Mouse (Mus musculus) CD8-positive naive resting alpha-beta T cell, adult 57 days (primary cell): Measurements from ENCODE around the gene Rpl36a. TPM values are rescaled to one million over a fixed set of nuclear protein-coding genes. Genes with fewer than 3 reads are reported as not detected.

Experiments used
- total RNA-seq: library from RNA; stranded (reverse); gene quantifications from one replicate; pipeline ENCODE4 v1.2.4, GENCODE M21; 2023

The Rpl36a gene
- 732 TPM for total RNA-seq

DNA sequence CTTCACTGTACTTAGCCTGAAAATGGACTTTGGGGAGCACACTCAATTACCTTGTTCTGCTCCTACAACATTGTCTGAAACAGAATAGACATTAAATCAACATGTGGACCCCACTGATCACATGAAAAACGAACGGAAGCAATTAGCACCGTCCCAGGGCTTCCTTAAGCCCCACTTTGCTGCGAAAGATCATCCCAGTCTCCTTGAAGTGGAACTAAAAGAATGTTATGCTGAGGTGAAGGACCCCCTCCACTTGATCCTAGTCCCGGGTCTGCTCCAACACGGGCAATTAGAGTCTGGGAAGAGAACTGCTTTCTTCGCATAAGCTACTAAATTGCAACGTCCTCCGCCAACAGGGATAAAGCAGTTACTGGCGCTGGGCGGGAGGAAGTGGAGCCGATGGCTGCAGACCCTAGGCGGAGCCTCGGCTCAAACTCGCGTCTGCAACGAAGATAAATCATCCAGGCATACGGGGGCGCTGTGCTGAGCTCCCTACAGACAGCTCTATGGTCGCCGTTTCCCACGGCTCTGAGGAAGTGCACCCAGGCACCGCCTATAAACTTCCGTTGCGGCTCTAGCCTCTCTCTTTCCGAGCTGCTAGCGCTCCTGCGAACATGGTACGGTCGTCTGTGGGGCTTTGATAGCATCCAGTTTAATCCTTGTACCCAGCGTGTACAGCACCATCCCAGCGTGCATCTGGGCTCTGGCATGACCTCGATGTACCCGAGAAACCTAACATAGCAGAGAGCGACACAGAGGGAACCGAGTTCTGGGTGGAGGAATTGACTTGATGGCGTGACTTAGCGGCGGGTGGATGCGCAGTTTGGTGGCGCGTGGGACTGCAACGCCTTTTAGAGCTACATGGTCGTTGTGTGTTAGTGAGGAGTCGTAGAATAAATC, at the start of gene Rpl36a:
TSS of gene Rpl36a (plus strand) at position 552 of the 900 bp plus-strand sequence.

DNA sequence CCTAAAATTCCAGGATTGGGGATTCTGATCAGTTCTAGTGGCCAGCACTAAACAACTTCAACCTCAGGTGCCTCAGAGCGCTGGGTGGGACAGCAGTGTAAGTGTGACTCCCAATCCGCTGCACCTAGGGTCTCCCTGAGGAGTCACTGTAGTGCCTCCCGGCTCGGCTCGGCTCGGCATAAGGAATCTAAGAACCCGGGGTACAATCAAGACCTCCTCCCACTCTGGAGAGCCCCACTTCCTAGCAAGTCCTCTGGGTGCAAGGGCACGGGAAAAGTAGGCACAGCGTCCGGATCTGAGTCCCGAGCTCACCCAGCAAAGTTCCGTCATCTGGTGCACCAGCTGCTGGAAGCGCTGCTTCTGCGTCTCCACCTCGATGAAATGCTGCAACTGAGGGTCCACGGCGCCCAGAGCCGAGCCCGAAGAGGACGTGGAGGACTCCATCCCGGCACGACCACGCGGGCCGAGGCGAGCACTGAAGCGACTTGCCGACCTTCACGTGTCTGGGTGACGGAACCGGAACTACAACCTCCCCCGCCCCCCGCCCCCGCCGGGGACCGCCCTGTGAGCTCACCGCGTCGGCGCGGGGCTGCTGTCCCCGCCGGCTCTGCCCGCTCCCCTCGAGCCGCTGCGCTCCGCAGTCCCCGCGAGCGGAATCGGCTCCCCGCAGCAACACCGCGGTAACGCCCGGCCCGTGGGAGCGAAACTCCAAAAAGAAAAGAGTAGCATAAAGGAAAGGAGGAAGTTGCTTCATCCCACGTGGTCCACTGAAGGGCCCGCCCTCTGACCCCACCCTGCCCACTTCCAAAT, 44.1 kb upstream of the Rpl36a start, which contains the start of gene Timm8a1:
TSS of gene Timm8a1 (minus strand) at position 721 of the 810 bp plus-strand sequence.

DNA sequence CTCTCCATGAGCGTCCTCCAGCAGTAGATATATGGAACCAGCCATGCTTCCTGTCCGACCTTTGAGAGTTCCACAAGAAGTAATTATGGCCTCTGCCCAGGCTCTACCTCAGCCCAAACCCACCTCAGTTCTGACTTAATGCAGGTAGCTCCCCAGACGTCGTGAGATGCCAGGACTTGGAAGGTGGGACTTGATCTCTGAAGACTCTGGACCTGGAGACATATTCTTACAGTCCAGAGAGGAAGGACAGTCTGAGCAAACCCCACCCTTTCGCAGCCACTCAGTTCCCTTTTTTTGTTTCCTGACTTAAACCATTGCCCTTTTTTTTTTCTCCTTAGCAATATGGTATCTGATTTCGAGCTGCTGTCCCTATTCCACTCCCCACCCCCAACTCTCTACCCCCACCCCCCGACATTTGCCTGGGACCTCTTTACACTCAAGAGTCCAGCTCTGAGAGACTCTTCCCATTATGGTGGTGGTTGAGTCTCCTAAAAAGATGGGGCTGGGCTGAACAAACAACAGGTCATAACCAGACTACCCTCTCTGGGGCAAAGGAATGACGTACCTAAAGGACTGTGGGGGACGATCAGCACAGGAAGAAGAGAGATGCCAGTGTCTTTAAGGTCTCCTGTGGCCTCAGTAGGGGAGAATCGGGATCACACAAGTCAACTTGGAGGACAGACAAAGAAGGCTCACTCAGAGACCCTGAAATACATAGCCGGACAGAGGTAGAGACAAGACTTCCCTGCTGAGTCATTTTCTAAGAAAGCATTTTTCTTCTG, 2.4 kb upstream of the Rpl36a start, which contains the start of gene Btk:
TSS of gene Btk (minus strand) at position 683 of the 782 bp plus-strand sequence.

DNA sequence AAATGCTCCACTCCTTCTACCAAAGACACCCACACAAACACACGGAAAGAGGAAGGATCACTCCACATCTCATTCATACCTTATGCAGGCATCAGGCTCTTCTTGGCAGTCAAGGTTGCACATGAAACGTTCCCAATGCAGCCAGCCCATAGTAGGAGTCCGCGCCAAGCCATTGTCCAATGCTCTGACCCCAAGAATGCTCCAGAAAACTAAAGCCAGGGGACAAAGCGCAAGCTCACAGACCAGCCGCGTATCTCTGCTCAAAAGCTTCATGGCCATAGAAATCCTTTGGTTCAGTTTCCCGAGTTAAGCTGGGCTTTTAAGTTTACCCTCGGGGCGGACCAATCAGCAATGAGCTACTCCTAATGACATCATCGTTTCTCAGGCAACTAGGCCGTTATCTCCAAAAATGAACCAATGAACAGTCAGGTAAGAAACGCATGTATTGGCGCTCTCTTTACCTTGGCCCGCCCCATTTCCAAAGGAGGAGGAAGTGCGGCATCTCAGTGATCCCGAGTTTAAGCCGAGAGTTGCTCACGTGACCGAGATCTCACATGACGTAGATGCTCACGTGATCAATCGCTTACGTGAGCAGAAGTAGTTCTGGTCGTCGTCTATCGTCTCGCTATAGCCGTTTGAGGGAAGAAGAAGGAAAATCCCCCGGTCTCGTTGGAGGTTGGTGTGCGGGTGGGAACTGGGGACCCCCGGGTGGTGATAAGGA, 15.4 kb downstream of the Rpl36a start, which contains the start of the genes Gla and Hnrnph2:
TSS of gene Gla (minus strand) at position 467 of the 721 bp plus-strand sequence.
TSS of gene Hnrnph2 (plus strand) at position 521 of the 721 bp plus-strand sequence.

Other genes with a start within 250 kb of the Rpl36a start
- not detected for gene Drp2, start 181.1 kb upstream of the Rpl36a start, total RNA-seq
- not detected for gene Taf7l, start 109.2 kb upstream of the Rpl36a start, total RNA-seq
- 15.3 TPM for gene Timm8a1, start 43.8 kb upstream of the Rpl36a start, total RNA-seq
- gene Btk, start 2.1 kb upstream of the Rpl36a start, total RNA-seq, result 9.8 TPM
- 16.3 TPM for gene Gla, start 15.5 kb downstream of the Rpl36a start, total RNA-seq
- gene Hnrnph2, start 15.5 kb downstream of the Rpl36a start, total RNA-seq, result 127 TPM
- 8.9 TPM for gene Armcx4, start 100.9 kb downstream of the Rpl36a start, total RNA-seq
- gene Armcx1, start 132.3 kb downstream of the Rpl36a start, total RNA-seq, result 7.5 TPM
- 2.9 TPM for gene Armcx6, start 165.8 kb downstream of the Rpl36a start, total RNA-seq
- gene Armcx3, start 170.9 kb downstream of the Rpl36a start, total RNA-seq, result 12.0 TPM
- gene Armcx2, start 223.6 kb downstream of the Rpl36a start, total RNA-seq, result 32.3 TPM